Mouse (Mus musculus) monocyte, adult 5-6 weeks (primary cell): ENCODE data around the gene Gpr35. TPM values are rescaled to one million over a fixed set of nuclear protein-coding genes. Genes with fewer than 3 reads are reported as not detected.

Experiments
- ATAC-seq: fragments of 153-309, 156-312 bp; replicated peaks from 2 replicates; pipeline ENCODE4 v1.8.0; 2017; ENCODE audit warnings: mild to moderate bottlenecking; ENCODE audit not compliant: low TSS enrichment, insufficient number of reproducible peaks, severe bottlenecking, poor library complexity, low FRiP score
- total RNA-seq: library from RNA; stranded (forward); fragments of 200-1000, 200-491, 200-594 nt; gene quantifications from 3 replicates; pipeline ENCODE4 v1.2.3, GENCODE M21; 2017

Gene Gpr35
- total RNA-seq, 1 experiment from 2014 or later, result 58.5 TPM

DNA sequence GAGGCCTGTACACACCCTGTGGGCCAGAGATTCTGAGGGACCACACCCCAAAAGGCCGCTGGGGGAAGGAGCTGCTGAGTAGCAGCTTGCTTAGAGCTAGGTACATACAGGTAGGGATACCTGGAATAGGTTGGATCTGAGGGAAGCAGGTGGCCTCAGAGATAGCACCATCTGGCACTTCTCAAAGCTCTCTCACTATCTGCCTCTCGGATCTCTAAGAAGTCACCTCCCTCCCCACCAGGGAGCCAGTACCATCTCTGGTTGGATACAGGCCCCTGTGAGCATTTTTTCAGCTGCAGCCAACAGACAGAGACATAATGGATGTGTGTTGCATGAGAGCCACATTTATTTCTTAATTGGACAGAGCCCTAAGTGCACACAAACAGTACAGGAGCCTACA lies 64.5 kb downstream of the Gpr35 start:
- ATAC-seq, result no peak

- no peak for ATAC-seq
Measured at GRCm38 (mm10) chr1:93018716-93019115, 68.1 kb downstream of the Gpr35 start.

DNA sequence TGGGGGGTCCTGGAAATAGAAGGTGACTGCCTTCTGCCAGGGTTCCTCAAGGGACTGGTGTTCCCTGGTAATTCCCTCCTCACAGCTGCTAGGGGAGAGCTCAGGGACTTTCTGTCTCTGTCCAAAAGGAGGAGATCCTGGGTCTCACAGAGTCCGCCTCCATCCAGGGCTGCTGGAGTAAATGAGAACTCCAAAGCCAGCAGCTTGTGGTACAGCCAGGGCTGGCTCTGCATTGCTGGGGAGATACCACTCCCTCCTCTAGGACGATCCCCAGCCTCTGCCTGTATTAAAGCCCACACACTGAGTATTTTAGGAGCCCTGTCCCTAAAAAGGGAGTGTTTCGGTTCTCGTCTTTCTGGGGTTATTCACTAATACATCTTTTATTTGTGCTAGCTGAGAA lies 69.9 kb downstream of the Gpr35 start:
- no peak for ATAC-seq

GRCm38 (mm10) chr1:93026600-93026999 lies 75.9 kb downstream of the Gpr35 start:
- no peak for ATAC-seq

DNA sequence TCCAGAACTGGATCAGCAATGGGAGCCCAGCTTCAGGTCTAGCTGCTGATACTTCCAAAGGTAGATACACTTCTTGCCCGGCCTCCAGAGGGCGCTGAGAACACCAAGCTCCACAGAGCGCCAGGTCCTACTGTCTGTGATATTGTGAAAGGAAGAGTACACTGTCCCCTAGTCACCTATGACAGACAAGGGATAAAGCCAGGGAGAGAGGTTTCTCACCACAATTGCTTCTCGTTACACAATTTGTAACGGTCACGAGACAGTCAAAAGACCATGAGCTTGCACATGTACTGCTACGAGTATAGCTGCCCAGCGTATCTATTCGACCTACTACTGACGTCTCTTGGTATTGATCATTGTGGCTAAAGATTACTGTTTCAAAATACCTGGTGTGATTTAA lies 78.7 kb downstream of the Gpr35 start:
- no peak for ATAC-seq

- no peak for ATAC-seq
Measured at GRCm38 (mm10) chr1:93030060-93030459, 79.4 kb downstream of the Gpr35 start.

GRCm38 (mm10) chr1:93031199-93031598 lies 80.5 kb downstream of the Gpr35 start:
- ATAC-seq, result no peak

DNA sequence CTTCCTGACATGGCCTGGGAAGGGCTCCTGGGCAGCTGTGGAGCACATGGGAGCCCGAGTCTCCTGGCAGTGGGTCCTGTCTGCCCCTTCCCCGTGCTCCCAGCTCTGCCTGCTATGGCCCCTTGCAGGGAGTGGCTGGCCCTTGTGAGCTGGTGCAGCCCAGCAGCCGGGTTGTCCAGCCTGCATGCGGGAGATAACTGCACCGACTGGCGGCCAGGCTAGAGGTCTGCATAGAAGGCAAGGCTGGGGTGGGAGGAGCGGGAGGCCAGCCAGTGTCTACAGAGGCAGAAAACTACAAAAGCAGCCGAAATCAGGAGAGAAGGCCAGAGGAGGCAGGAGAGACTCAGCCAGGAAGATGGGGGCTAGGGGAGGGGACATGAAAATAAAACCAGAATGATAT lies 83.3 kb downstream of the Gpr35 start:
- ATAC-seq, result no peak

DNA sequence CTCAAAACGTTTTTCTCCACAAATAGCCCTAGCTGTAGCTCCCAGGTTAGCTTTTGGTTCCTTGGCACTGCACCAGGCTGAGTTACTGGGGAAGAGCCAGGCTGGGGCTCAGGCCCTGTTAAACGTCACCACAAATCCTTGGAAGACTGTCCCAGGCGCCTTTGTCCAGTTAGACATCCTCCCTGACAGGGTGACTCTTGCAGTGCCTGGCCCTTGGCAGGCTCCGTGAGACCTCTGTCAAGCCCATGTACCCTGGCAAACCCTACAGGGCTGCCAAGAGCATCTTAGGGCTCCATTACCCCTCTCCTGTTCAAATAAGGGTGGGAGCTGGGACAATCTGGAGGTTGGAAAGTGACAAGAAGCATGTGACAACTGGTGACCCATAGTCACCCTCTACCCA lies 85.3 kb downstream of the Gpr35 start:
- no peak for ATAC-seq

Other genes with a start within 250 kb of the Gpr35 start
- gene Gpc1, start 119.2 kb upstream of the Gpr35 start, total RNA-seq, result 24.0 to 67.4 TPM (median 25.2 TPM) in 3 replicates
- gene Ankmy1, start 48.0 kb upstream of the Gpr35 start, total RNA-seq, result 0.49 TPM in 1 of 3 replicates, not detected in the others
- 2.0 to 2.8 TPM in 2 of 3 replicates, not detected in the other for gene Dusp28, start 43.9 kb upstream of the Gpr35 start, total RNA-seq
- 17.1 to 31.1 TPM (median 26.0 TPM) in 3 replicates for gene Rnpepl1, start 40.1 kb upstream of the Gpr35 start, total RNA-seq
- 4.0 to 10.1 TPM (median 7.1 TPM) in 3 replicates for gene Capn10, start 16.5 kb upstream of the Gpr35 start, total RNA-seq
- not detected in 3 replicates for gene Aqp12, start 55.5 kb downstream of the Gpr35 start, total RNA-seq
- not detected in 3 replicates for gene Kif1a, start 151.1 kb downstream of the Gpr35 start, total RNA-seq
- not detected in 3 replicates for gene Agxt, start 184.4 kb downstream of the Gpr35 start, total RNA-seq
- not detected in 3 replicates for gene 2310007B03Rik, start 210.1 kb downstream of the Gpr35 start, total RNA-seq
- gene Crocc2, start 217.9 kb downstream of the Gpr35 start, total RNA-seq, result not detected in 3 replicates